Mouse (Mus musculus): ENCODE measurements around the gene Mst1r.

GRCm38 (mm10) chr9:107872350-107873098 is 34.1 kb upstream of the Mst1r start:
- TF ChIP-seq CTCF (conservative IDR thresholded peaks at IDR 0.05; ENCODE audit: insufficient read depth, insufficient read length, low read depth, low read length): no peak
- peak; percentile 78 for TF ChIP-seq POLR2A (IDR thresholded peaks at IDR 0.05; ENCODE audit: low read depth, low read length)
